Mouse (Mus musculus): Measurements from ENCODE around the gene Cc2d2b. TPM values are rescaled to one million over a fixed set of nuclear protein-coding genes. Genes with fewer than 3 reads are reported as not detected.

Gene Cc2d2b
- 0.17 and 0.40 TPM in 2 replicates for polyA plus RNA-seq (2015; fragmentation: Nextera tagmentation; extraction: Ambion mirVana)

DNA sequence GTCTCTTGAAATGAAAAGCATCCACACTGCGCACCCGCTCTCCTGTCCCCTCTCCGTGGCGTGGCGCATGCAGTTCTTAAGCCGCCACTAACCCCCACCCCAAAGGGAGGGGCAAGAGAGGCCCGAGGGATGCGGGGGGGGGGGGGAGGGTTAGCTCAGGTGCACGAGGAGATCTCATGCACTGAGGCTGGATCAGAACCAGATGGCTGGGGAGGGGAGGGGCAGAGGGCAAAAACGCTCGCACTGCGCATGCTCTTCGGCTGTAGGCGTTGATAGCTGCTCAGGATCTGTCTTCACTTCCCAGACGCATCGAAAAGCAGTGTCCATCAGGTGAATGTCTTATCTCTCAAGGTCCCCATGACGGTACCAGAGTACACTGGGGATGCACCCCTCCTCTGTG, at the start of gene Cc2d2b:
Gene Cc2d2b, plus strand, starts transcription at position 195 of the 400 bp plus-strand sequence.
- H3K4me1 ChIP-seq, result no peaks in the 10 kb centered on the region
- no peak within 1 kb of the TSS for H3K9ac ChIP-seq
- H3K27me3 ChIP-seq (replicated peaks), result no peaks in the 10 kb centered on the region
- ATAC-seq (ENCODE audit: insufficient read depth, low FRiP score, low read depth), result no peak
- H3K36me3 ChIP-seq, result no peaks in the 10 kb centered on the region
- H3K9me3 ChIP-seq, result no peaks in the 10 kb centered on the region
- H3K4me2 ChIP-seq, result no peak within 1 kb of the TSS
- 67% methylated on average over 17 of the region's 17 CpGs for WGBS
- H3K4me3 ChIP-seq (replicated peaks), result no peak within 1 kb of the TSS
- H3K27ac ChIP-seq, result no peak within 1 kb of the TSS

GRCm38 (mm10) chr19:40699816-40700215, 48.7 kb upstream of the Cc2d2b start:
- H3K9me3 ChIP-seq, result no peaks in the 10 kb centered on the region
- H3K4me2 ChIP-seq, result no peak overlapping the region
- no peak overlapping the region for H3K27ac ChIP-seq
- H3K9ac ChIP-seq, result no peak overlapping the region
- no peaks in the 10 kb centered on the region for H3K36me3 ChIP-seq
- WGBS, result 77% methylated on average over 5 of the region's 5 CpGs
- H3K4me3 ChIP-seq (replicated peaks), result no peak overlapping the region
- no peak for ATAC-seq (ENCODE audit: insufficient read depth, low FRiP score, low read depth)
- no peaks in the 10 kb centered on the region for H3K27me3 ChIP-seq (replicated peaks)
- peaks cover 4% of the 10 kb centered on the region for H3K4me1 ChIP-seq

- Histone ChIP-seq H3K27ac (no peak overlapping the region), H3K27me3 (replicated peaks) (no peaks in the 10 kb centered on the region), H3K4me3 (replicated peaks) (no peak overlapping the region), H3K9me3 (no peaks in the 10 kb centered on the region), H3K4me2 (no peak overlapping the region), H3K4me1 (peaks cover 4% of the 10 kb centered on the region), H3K9ac (no peak overlapping the region), H3K36me3 (no peaks in the 10 kb centered on the region)
- 57% methylated on average over 4 of the region's 4 CpGs for WGBS
- ATAC-seq (ENCODE audit: insufficient read depth, low FRiP score, low read depth), result no peak
These were observed 46.1 kb upstream of the Cc2d2b start for GRCm38 (mm10) chr19:40702406-40702805.

DNA sequence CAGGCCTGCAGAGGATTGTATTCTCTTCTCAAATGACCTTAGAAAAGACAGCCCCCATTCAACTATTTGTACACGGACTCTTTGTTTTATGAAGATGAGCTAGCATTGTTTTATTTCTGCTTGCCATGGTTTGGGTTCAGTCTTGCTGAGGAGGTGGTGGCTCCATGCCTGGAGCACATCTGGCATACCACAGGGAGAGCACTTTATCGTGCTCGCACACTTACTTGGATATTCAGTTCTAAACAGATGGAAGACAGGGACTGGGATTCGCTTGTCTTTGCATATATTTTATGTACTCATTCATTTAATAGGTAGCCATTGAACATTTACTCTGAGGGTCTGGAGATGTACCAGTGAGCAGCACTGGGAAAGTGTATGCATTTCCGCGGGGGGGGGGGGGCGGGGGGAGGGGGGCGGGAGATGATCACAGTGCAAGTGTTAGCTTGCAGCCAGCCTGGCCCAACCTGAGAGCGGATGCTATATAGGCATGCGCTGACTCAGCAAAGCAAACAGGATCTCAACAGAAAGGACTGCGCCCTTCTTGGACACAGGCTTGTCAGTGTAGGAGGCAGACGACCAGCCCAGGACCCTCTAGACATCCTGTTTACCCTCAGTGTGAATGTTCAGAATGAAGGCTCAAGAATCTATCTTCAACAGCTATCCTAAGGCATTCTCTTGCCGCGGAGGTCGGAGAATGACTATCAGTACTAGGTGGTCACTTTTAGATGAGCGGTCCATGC, 35.5 kb upstream of the Cc2d2b start:
- H3K9ac ChIP-seq, result no peak overlapping the region
- H3K36me3 ChIP-seq, result no peaks in the 10 kb centered on the region
- no peak for ATAC-seq (ENCODE audit: insufficient read depth, low FRiP score, low read depth)

GRCm38 (mm10) chr19:40714700-40715099, 33.9 kb upstream of the Cc2d2b start:
- Histone ChIP-seq H3K9me3 (no peaks in the 10 kb centered on the region), H3K27ac (no peak overlapping the region), H3K36me3 (no peaks in the 10 kb centered on the region), H3K4me1 (no peaks in the 10 kb centered on the region), H3K4me2 (no peak overlapping the region), H3K4me3 (replicated peaks) (no peak overlapping the region), H3K9ac (no peak overlapping the region), H3K27me3 (replicated peaks) (no peaks in the 10 kb centered on the region)
- 50% methylated on average over 5 of the region's 5 CpGs for WGBS
- ATAC-seq (ENCODE audit: insufficient read depth, low FRiP score, low read depth), result no peak

More for the DNA sequence above, 35.5 kb upstream of the Cc2d2b start:
- 78% methylated on average over 16 of the region's 16 CpGs for whole genome bisulfite sequencing
- Histone ChIP-seq H3K27ac (no peak overlapping the region), H3K4me2 (no peak overlapping the region), H3K27me3 (replicated peaks) (no peaks in the 10 kb centered on the region), H3K4me1 (no peaks in the 10 kb centered on the region), H3K4me3 (replicated peaks) (no peak overlapping the region), H3K9me3 (no peaks in the 10 kb centered on the region)

GRCm38 (mm10) chr19:40716981-40717380, 31.6 kb upstream of the Cc2d2b start:
- no peak for ATAC-seq (ENCODE audit: insufficient read depth, low FRiP score, low read depth)
- Histone ChIP-seq H3K27me3 (replicated peaks) (no peaks in the 10 kb centered on the region), H3K36me3 (no peaks in the 10 kb centered on the region), H3K9me3 (no peaks in the 10 kb centered on the region), H3K27ac (no peak overlapping the region), H3K4me1 (no peaks in the 10 kb centered on the region), H3K4me3 (replicated peaks) (no peak overlapping the region), H3K9ac (no peak overlapping the region), H3K4me2 (no peak overlapping the region)
- WGBS, result 69% methylated on average over 6 of the region's 6 CpGs

DNA sequence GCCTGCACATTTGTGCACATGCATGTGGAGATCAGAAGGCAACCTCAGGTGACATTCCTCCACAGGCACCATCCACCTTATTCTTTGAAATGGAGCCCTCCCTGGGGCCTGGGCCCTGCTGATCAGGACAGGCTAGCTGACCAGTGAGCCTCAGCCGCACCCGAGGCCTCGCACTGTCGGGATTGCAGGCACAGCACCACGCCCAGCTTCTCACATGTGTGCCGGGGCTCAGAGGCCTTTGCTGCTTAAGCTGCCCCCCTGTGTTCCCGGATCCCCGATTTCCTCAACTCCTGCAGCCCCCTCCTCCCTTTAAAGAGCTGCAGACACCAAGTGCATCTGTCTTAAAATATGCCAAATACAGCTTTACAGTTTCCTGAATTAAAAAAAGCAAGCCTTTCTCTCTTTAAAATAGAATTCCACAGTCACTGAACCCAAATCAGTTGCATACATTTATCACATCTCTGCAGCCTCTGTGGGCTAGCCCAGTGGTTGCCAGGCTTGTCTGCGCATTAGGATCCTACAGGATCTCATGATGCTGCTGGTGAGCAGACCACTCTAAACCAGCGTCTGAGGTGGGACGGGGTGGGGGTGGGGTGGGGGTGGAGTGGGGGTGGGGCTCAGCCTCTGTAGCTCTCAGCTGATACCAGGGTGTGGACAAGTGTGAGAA, 29.0 kb upstream of the Cc2d2b start:
- no peak overlapping the region for H3K4me3 ChIP-seq (replicated peaks)
- H3K9me3 ChIP-seq, result no peaks in the 10 kb centered on the region
- no peak overlapping the region for H3K27ac ChIP-seq
- H3K9ac ChIP-seq, result no peak overlapping the region
- no peaks in the 10 kb centered on the region for H3K36me3 ChIP-seq
- no peaks in the 10 kb centered on the region for H3K4me1 ChIP-seq
- H3K27me3 ChIP-seq (replicated peaks), result no peaks in the 10 kb centered on the region
- WGBS, result 37% methylated on average over 11 of the region's 11 CpGs
- ATAC-seq (ENCODE audit: insufficient read depth, low FRiP score, low read depth), result no peak
- H3K4me2 ChIP-seq, result no peak overlapping the region

DNA sequence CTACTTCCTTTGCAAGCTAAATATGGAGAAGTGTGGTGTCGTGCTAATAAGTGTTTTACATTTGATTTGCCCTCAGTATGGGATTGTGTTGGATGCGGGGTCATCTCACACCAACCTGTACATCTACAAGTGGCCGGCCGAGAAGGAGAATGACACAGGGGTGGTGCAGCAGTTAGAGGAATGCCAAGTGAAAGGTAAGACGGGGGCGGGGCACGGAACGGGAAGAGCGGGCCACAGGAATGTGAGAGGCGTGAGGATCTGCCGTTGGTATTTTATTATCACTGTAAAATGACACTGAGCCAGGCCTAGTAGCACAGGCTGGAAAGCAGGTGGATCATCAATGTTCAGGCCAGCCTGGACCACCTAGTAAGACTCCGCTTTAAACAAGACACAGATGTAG, 28.2 kb upstream of the Cc2d2b start:
- Histone ChIP-seq H3K27ac (no peak overlapping the region), H3K9me3 (no peaks in the 10 kb centered on the region), H3K4me3 (replicated peaks) (no peak overlapping the region), H3K9ac (no peak overlapping the region), H3K36me3 (no peaks in the 10 kb centered on the region), H3K4me2 (no peak overlapping the region; the same call in 1 of the 2 replicates), H3K4me1 (no peaks in the 10 kb centered on the region), H3K27me3 (replicated peaks) (no peaks in the 10 kb centered on the region)
- ATAC-seq (ENCODE audit: insufficient read depth, low FRiP score, low read depth), result no peak
- 60% methylated on average over 12 of the region's 12 CpGs for WGBS

- Histone ChIP-seq H3K4me1 (no peaks in the 10 kb centered on the region), H3K9me3 (no peaks in the 10 kb centered on the region), H3K9ac (no peak overlapping the region), H3K4me2 (no peak overlapping the region), H3K4me3 (replicated peaks) (no peak overlapping the region), H3K27me3 (replicated peaks) (no peaks in the 10 kb centered on the region), H3K36me3 (no peaks in the 10 kb centered on the region), H3K27ac (no peak overlapping the region)
- WGBS, result 49% methylated on average over 11 of the region's 11 CpGs
- ATAC-seq (ENCODE audit: insufficient read depth, low FRiP score, low read depth), result no peak
These were observed 26.2 kb upstream of the Cc2d2b start for GRCm38 (mm10) chr19:40722137-40723038.

DNA sequence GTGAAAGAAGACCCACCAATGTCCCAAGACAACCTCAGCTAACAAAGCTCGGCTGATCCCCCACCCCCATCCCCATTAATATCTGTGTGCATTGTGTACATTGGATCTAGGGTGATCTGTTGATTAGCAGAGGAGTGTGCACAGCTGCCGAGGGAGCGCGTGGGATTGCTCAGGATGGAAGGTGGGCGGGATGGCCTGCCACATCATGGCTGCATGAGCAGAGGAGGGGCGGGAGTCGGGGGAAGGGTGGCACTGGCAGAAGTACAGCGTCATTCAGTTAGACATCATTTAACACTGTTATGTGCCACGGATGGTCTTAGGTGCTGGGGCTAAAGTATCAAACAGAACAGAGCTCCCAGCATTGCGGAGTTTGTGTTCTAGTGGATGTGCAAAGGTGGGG, 25.0 kb upstream of the Cc2d2b start:
- no peak overlapping the region for H3K4me2 ChIP-seq
- WGBS, result 48% methylated on average over 10 of the region's 10 CpGs
- no peak overlapping the region for H3K4me3 ChIP-seq (replicated peaks)
- H3K36me3 ChIP-seq, result no peaks in the 10 kb centered on the region
- no peaks in the 10 kb centered on the region for H3K27me3 ChIP-seq (replicated peaks)
- H3K4me1 ChIP-seq, result no peaks in the 10 kb centered on the region
- H3K9ac ChIP-seq, result no peak overlapping the region
- no peak for ATAC-seq (ENCODE audit: insufficient read depth, low FRiP score, low read depth)
- H3K27ac ChIP-seq, result no peak overlapping the region
- H3K9me3 ChIP-seq, result no peaks in the 10 kb centered on the region

- Histone ChIP-seq H3K9me3 (no peaks in the 10 kb centered on the region), H3K4me3 (replicated peaks) (no peak overlapping the region), H3K9ac (no peak overlapping the region), H3K4me1 (no peaks in the 10 kb centered on the region), H3K27ac (no peak overlapping the region), H3K27me3 (replicated peaks) (no peaks in the 10 kb centered on the region), H3K4me2 (no peak overlapping the region), H3K36me3 (no peaks in the 10 kb centered on the region)
- 39% methylated on average over 4 of the region's 4 CpGs for WGBS
- no peak for ATAC-seq (ENCODE audit: insufficient read depth, low FRiP score, low read depth)
These were observed 22.4 kb upstream of the Cc2d2b start for GRCm38 (mm10) chr19:40726148-40726547.

DNA sequence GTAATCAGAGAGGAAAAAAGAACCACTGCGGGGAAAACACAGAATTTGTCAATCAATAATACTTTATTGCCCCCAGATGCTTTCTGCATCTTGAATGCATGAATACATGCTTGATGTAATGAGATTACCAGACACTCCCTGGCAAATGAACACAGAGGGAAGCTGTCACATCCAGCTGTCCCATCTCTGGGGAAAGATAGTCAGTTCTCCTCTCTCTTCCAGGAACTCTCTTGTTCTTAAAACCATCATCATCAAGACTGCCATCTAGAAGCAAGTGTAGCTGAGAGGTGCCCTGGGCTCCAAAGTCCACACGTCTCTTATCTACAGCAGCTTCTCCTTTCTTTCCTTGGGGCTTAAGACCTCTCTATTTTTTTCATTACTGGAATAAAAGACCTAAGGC, 21.9 kb upstream of the Cc2d2b start:
- no peak for ATAC-seq (ENCODE audit: insufficient read depth, low FRiP score, low read depth)
- H3K36me3 ChIP-seq, result no peaks in the 10 kb centered on the region

More for the DNA sequence above, 21.9 kb upstream of the Cc2d2b start:
- H3K9me3 ChIP-seq, result no peaks in the 10 kb centered on the region
- H3K27ac ChIP-seq, result no peak overlapping the region
- no peak overlapping the region for H3K9ac ChIP-seq
- WGBS, result 69% methylated on average over 2 of the region's 2 CpGs
- H3K27me3 ChIP-seq (replicated peaks), result no peaks in the 10 kb centered on the region
- H3K4me2 ChIP-seq, result no peak overlapping the region
- no peaks in the 10 kb centered on the region for H3K4me1 ChIP-seq
- no peak overlapping the region for H3K4me3 ChIP-seq (replicated peaks)

All from stomach, embryonic 15.5 days (tissue).